Mouse (Mus musculus): Measurements from ENCODE around the gene Palmd. TPM values are rescaled to one million over a fixed set of nuclear protein-coding genes. Genes with fewer than 3 reads are reported as not detected.

Palmd gene
- total RNA-seq, 2 experiments from 2014 or later = 42.0 to 47.2 TPM

DNA sequence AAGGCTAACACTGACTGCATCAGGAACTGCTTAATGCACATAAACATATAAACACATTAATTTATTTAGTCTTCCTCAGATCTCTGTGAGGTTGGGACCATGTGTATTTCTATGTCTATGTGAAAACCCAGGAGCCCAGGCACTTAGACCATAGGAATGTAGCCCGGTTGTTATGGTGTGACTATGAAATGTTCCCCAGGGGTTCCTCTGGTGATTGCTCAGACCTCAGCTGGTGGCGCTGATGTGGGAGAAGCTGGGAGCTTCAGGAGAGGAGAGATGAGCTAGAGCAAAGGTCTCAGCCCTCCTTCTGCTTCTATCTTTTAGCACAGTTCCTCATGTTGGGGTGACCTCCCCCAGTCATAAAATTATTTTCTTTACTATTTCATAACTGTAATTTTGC is 8.4 kb downstream of the Palmd start:
- DNase-seq = no peak

DNA sequence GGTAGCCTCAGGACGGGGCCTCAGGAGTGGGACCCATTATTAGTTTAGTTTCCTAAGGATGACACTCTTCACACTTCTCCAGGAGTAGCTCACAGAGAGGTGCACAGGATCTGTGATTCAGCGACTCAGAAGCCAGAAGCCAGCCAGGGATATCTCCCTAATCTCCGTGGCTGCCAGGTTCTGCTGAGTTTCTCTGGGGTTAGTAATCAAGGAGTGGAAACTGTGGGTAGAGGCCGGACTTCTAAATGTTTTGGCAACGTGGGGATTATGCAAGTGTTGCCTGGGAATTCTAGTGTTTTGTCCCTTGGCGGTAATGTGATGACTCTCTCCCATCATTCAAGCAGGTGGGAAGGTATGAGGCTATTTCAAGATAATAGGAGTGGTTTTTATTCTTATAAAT is 13.7 kb downstream of the Palmd start:
- peak in 1 of 2 experiments; percentile 33 for DNase-seq

DNA sequence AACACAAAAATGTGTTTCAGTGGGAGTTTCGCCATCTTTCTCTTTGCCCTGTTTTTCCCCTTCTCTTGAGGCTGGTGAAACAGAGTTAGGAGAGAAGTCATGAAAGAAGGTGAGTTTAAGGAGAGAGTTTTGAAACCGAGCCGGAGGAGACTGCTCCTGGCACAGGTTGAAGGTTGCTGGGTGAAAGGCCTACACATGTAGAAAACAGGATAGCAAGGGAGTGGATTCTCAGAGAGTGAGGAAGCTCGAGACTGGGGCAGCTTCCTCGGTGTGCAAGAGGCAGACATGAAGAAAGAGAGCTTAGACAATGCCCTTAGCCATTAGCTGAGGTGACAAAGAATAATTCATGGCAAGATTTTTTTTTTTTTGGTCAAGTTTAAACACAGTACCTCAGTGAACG is 15.4 kb downstream of the Palmd start:
- no peak for DNase-seq

DNA sequence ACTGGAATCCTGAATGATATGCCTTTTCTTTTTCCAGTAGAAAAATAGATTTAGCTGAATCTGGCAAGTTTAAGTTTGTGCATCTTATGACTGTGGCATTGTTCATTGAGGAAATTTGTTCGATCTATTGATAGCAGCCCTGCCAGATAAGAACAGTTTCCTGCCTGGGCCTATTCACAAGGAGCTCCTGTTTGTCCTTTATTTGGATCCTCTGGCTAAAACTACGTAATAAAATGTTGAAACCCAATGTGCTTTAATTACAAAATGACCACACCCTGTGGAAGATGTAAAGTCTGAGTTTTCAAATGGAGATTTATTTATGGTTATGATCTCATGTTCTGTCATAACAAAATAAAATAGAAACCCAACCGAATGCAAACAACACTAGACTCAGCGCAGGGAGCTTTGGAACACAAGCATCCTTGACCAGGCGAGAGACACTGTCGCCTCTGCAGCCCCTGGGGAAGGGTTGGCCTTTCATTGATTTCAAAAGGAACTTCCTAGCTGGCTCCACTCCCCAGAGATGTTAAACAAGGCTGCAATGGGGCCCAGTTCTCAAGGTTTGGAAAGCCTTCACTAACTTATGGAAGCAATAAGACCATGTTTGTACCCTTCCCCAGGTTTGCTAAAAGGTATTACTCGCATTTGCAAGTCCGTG is 16.4 kb downstream of the Palmd start:
- DNase-seq = no peak

DNA sequence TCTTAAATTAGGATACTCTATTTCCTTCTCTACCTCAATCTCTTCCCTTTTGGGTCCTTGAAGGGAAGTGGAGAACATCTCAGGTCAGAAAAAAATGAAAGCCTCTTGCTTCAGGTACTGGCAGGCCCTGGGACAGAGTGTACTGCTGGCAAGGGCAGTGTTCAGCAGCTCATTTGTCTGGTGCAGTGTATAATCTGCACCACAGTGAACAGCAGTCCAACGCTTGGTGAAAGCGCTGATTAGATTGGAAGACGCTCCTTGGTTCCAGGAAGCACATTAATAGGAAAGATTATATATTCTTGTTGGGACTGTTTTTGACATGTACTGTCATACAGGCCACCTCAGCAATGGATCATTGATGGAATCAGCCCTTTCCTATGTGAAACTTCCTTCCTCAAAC is 17.3 kb downstream of the Palmd start:
- no peak for DNase-seq

DNA sequence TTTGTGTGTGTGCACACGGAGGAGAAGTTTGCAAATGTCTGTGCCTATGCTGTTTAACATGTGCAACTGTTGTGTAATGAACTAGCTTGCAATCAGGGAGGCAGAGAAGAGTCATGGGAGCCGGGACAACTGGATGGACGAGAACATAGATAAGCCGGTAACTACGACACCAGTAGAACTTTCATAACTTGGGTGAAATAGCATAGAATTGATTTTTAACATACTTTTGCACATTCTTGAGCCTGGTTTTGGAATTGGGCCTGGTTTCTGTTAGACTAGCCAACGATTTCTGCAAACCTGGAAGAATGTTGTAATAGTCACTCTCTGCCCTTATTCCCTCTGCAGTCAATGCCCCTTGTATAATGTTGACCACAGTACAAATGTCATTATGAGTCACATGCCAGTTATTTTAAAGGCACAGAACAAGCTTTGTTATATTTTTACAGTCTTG is 18.1 kb downstream of the Palmd start:
- peak in 1 of 2 experiments; percentile 19 for DNase-seq

DNA sequence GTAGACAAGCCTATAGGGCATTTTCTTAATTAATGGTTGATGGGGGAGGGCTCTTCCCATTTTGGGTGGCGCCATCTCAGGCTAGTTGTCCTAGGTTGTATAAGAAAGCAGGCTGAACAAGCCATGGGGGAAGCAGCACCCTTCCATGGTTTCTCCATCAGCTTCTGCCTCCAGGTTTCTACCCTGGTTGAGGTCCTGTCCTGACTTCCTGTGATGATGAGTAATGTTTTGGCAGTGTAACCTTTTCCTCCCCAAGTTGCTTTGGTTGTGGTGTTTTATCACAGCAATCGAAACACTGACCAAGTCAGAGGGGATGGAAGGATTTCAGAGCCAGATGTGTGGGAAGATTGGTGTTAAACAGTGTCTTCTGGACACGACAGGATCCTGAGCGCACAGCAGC is 22.3 kb downstream of the Palmd start:
- DNase-seq = no peak

DNA sequence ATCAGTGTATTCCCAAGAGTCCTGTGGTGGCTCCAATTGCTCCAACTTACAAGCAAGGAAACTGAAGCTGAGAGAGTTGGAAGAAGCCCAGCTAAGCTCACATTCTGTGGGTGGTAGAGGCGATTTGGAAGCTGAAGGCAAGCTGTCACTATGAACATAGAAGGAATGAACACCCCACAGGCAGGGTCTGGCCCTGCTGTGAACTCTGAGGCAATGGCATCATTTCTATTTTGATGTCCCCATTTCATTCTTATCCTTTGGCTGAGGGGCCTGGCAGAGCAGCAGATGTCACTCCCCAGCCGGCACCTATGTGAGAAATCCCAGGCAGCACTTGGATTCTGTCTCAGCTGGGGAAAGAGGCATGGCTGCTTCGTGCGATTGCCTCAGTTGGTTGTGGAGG is 25.4 kb downstream of the Palmd start:
- no peak for DNase-seq

DNA sequence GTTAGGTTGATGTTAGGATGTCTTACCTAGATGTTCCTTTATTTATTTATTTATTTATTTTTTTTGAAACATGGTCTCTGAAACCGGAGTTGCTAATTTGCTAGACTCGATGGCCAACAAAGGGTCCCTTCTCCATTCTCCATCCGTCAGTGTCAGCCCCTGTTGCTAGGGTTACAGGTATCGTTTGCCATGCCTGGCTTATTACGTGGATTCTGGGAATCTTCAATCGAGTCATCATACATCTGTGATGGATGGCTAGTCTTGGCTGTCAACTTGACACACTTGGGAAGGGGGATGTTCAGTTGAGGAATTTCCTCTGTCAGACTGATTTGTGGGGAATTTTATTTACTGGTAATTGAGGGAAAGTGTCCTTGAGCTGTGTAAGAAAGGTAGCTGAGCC is 26.0 kb downstream of the Palmd start:
- DNase-seq = peak in 1 of 2 experiments; percentile 50

DNA sequence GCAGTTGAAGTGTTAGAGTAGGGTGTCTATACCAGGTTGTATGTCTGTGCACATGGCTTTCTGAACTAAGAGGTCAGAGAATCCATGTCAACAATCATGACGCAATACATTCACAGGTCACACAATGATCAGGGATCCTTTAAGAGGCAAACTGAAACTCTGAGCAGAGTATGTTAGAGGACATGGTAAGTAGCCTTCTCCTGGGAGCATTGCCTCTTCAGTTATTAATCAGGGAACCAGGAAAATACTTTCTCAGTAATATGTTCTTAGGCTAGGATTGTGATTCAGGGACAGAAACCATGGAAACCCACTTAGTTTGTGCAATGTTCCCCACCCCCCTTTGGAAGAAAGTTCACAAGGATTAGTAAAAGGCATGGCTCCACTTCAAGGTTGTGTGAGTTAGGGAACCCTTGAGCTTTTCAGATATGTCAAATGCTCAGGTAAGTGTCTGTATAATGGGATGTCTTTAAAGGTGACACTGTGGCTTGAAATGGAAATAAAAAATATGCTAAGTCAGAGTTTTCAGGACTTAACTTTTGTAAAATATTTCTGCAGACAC is 27.1 kb downstream of the Palmd start:
- no peak for DNase-seq

DNA sequence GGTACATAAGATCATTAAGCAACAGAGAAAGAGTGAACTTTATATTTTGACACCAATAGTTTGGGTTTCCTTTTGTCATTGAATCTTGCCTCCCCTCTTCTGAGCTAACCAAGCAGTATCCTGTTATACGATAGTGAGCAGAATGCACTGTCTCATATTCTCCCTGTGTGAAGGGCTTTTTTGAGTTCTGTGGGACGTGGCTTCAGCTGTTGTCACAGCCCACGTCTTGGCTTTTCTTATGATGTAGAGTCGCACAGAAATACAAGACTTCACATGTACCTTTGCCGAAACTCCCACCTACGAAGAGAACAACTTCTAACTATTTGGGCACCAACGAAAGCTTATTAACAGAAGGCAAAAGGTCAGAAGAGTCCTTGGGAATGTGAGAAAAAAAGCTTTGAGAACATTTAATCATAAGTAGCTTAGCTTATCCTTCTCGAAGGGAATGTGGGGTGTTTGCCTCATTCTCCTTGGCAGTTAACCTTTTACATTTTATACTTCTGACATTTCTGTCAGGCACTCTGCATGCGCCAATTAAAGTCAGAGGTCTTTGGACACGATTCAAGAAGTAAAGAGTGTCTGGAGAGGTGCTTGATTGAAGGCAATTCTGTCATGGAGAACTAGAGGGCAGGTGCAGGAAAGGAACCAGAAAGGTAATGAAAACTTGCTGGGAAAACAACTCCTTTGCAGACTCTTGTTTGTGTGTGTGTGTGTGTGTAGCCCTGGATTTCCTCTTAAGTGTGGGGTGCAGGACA is 27.8 kb downstream of the Palmd start:
- DNase-seq = no peak

DNA sequence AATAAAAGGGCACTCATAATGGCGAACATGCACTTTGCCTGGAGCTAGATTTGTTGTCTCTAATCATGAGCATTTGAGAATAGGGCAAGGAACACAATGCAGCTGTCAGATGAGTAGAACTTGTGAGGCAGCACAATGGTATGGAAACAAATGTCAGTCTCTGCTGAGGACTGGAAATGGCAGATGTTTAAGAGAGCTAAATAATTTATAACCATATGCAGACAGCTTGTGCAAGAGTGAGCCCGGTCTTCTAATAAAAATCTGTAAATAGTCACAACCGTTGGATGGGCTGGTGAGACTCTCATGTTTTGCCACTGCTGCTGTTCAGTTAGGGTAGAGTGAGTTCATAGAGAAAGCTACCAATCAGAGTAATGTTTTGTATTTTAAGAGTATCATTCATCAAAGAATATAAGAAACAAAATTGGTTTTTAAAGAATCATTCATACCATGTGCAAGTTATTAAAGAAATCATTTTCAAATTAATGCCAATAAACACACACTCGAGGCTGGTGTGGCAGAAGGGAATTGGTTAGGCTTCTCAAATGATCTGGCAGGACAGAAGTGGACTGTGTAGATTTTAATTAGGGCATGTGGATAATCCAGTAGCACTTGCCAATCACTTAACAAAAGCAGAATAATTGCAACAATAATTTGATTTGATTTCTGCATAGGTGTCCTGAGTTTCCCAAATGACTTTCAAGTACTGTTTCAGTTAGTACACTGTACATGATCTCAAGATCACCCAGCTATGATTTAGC is 31.7 kb downstream of the Palmd start:
- DNase-seq = no peak

DNA sequence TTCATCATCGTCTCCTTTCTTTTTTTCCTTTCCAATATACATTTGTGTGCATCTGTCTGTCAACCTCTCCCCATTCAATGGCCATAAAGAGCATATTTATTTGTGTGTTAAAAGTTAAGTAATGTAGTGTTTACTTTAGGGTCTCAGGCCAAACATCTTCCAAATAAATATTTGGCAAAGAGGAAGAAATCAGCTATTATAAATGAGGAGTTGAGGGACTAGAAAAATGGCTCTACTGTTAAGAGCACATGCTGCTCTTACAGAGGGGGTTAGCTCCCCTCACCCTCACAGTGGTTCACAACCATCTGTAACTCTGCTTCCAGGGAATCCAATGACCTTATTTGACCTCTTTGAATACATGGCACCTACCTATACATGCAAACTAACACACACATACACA is 35.6 kb downstream of the Palmd start:
- no peak for DNase-seq

DNA sequence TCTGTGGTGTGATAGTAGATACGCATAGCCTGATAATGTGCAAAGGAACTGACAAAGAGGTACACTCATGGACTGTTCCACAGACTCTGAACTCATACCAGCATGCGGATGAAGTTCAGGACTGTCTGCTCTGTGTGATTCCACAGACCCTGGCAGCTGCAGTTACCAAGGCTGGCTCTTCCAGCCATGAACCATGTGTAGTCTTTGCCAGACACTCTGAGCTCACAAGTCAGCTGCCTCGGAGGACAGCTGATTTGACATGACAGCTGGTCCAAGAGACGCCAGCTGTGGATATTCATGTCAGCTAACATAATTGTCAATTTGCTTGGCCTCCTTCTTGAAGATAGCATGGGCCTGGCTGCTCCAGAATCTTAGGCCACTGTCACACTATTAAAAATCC is 39.8 kb downstream of the Palmd start:
- DNase-seq = no peak

DNA sequence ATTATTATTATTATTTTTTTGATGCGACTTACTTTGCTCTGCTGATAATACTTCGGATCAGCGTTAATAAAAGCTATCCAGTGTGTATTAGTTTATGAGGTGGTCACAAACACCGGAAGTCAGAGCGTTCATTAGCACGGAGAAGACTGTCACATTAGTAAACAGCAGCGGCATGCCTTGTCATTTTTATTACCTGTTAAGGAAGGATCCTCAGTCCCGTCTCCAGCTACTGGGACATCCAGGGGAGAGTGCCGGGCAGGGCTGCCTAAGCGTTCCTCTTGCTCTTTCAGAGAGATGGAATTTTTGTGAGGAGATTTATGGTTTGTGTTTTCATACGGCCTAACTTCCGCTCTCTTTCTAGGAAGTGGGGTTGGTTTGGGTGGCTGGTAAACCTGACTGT is 45.7 kb downstream of the Palmd start:
- no peak for DNase-seq

DNA sequence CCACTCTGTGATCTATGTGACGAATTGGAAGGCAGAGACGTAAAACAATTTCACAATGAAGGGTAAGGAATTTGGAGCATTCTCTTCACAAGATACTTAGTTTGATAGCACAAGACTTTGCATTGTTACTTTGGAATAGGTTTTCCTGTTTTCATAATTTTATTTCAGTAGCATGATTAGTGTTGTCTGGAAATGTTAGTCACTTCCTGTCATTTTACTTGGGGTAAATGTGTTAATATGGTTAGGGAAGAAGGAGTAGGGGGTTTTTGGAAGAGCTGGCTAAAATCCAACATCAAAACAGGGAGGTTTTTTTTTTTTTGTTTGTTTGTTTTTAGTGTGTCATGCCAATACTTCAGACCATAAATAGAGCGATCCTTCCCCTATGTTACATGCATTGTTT is 47.3 kb downstream of the Palmd start:
- DNase-seq = no peak

DNA sequence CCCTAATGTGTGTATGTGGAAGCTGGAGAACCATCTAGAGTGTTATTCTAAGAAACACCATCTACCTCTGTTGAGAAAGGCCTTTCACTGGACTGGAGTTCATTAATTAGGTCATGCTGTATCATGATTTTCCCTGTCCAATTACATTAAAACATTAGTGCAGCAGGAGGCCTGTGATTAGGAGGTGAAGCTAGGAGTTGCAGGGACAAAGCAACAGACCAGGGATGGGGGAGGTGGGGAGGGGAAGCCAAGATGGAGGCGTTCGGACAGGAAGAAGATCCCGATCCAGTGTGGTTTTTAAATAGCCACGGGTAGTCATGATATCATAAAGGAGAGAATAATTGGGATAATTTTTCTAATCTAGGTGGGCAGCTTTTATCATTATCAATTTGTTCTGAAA is 51.8 kb downstream of the Palmd start:
- no peak for DNase-seq

DNA sequence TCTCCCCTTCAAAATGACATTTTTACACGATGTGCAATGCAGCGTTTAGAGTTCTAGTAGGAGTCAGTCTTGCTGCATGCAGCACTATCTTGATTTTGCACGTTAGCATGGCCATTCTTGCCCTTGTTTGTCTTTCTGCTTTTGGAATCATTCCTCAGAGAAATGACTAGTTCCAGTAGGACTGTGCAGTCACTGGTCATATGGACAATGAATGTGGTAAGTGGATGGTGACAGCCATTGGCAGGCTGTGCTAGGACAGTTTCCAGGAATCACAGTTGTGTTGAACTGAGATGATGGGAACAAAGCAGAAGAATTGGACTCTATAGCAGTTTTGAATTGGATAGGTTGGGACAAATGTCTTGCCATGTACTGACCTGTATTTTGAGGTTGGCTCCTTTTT is 53.9 kb downstream of the Palmd start:
- no peak for DNase-seq

DNA sequence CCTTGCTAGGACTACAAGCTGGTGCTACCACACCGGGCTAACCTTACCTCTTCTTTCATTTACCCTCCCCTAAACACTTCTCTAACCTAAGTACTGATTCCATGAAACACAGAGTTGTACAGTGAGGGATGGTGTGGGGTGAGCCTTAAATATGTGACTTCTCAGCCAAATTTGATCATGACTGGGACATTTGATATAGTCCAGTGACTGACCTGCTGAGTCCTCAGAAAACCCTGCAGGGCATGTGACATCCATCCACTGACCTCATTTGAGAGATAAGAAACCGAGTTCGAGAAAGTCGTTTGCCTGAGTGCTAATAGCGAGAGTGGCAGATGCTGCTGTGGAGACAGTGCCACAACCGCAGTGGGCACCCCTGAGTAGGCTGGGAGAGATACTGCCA is 54.4 kb downstream of the Palmd start:
- DNase-seq = no peak

DNA sequence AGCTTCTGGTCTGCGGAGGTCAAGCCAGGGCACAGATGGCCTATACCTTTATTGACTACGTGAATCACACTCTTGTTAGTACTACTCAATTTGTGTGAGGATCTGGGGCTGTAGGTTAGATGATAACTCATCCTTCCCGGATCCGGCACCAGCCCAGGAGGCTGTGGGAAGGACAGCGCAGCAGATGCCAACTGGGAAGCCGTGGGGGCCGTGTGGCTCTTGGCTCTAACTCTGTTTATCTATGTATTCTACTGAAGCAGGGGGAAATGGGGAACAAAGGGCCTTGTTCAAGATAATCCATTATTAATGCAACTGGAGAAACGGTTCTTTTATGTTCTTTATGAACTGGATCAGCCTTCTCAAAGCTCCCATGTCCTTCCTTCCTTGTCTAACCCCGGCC is 62.2 kb downstream of the Palmd start:
- no peak for DNase-seq

DNA sequence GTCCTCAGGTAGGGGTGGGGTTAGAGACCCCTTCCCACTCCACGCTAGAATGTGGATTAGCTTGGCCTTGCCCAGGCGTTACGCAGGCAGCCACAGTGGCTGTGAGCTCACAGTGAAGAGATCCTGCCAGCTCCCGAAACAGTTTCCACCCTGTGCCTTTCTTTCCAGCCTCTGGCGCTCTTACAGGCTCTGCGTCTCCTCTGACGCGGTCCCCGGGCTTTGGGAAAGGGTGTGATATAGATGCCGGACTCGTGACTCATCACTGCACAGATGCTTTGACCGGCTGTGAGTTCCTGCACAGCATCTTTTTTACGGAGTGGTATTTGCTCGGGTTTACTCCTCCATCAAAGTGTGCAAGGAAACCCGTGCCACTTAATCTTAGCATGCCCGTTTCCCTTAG is 62.9 kb downstream of the Palmd start:
- DNase-seq = no peak

DNA sequence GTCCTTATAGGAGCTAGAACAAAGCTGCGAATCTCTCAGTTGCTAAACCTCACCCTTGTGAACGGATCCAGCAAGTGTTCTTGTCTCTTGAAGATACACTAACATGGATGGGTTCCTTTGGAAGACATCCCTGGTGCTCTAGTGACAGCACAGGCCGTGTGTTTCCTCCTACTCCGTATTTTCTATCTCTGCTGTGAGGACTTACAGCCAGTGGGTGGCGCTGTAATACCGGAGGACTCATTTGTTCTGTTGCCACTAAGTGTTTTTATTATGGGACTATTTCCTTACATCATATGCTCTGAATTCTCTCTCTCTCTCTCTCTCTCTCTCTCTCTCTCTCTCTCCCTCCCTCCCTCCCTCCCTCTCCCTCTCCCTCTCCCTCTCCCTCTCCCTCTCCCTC is 64.6 kb downstream of the Palmd start:
- DNase-seq = peak; percentile 80 to 81

DNA sequence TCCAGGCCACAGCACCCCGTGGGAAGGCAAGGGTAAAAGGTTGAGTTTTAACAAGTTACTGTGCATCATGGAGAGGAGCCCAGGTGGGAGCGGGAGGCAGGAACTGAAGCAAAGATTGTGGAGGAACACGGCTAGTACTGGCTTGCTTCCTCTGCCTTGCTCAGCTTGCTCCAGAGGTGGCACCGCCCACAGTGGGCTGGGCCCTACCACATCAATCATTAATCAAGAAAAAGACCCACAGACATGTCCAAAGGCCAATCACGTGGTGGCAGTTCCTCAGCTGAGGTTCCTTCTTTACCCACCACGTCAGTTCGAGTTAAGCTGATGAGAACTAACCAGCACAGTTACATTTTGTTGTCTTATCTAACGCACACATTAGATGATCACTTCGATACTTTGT is 75.9 kb downstream of the Palmd start:
- peak in 1 of 2 experiments; percentile 10 for DNase-seq

Measured in adrenal gland, postnatal 36 days (tissue).